Mouse (Mus musculus) intestine, postnatal 0 days (tissue): ENCODE data around the gene Ndufa13. TPM values are rescaled to one million over a fixed set of nuclear protein-coding genes. Genes with fewer than 3 reads are reported as not detected.

Experiments
- ATAC-seq: fragments of 200-750 bp; cut with Nextera tagmentation; 2 replicates; pipeline ENCODE4 v1.8.0; 2017; ENCODE audit warnings: mild to moderate bottlenecking, moderate TSS enrichment, moderate library complexity
- H3K27ac ChIP-seq: fragments of 300-500 bp; sonication (generic); 2 replicates; pipeline ENCODE4 v1.5.1; 2014; ENCODE audit warnings: mild to moderate bottlenecking, low read depth, low read length, moderate library complexity
- H3K27me3 ChIP-seq: fragments of 300-500 bp; sonication (generic); replicated peaks from 2 replicates; pipeline ENCODE4 v1.6.1; 2014; ENCODE audit warnings: low read length, mixed read lengths; ENCODE audit not compliant: control insufficient read depth, insufficient read depth
- H3K36me3 ChIP-seq: fragments of 300-500 bp; sonication (generic); 2 replicates; pipeline ENCODE4 v1.6.1; 2014; ENCODE audit warnings: mild to moderate bottlenecking, moderate library complexity; ENCODE audit not compliant: control insufficient read depth, insufficient read depth
- H3K4me1 ChIP-seq: fragments of 300-500 bp; sonication (generic); replicated peaks from 2 replicates; pipeline ENCODE4 v1.6.1; 2014; ENCODE audit warnings: antibody characterized with exemption, low read length, mixed read lengths; ENCODE audit not compliant: control insufficient read depth, insufficient read depth
- H3K4me2 ChIP-seq: fragments of 300-500 bp; sonication (generic); replicated peaks from 2 replicates; pipeline ENCODE4 v1.6.1; 2014; ENCODE audit warnings: low read depth, mild to moderate bottlenecking, moderate library complexity
- H3K4me3 ChIP-seq: fragments of 300-500 bp; sonication (generic); 2 replicates; pipeline ENCODE4 v1.5.1; 2014; ENCODE audit warnings: low read depth, low read length
- H3K9ac ChIP-seq: fragments of 300-500 bp; sonication (generic); 2 replicates; pipeline ENCODE4 v1.6.1; 2014; ENCODE audit warnings: mild to moderate bottlenecking, low read depth, low read length
- H3K9me3 ChIP-seq: fragments of 300-500 bp; sonication (generic); 2 replicates; pipeline ENCODE4 v1.6.1; 2016; ENCODE audit warnings: mixed run types; ENCODE audit not compliant: control insufficient read depth
- CTCF ChIP-seq: sonication (generic); IDR thresholded peaks from 2 replicates; pipeline ENCODE4 v1.5.1; 2016; ENCODE audit warnings: low read depth, mild to moderate bottlenecking, control low read depth, antibody characterized with exemption, moderate library complexity
- WGBS: fragments of 180-500 bp; shearing (Covaris S2); extraction: QIAGEN DNeasy Blood & Tissue Kit; methylation state at CpG from one replicate; pipeline ENCODE4 v1.1.7; 2014; 5-methylcytosine and 5-hydroxymethylcytosine counted together
- polyA plus RNA-seq: library from polyadenylated mRNA; unstranded; fragments of >200 nt; fragmentation: Nextera tagmentation; extraction: Ambion mirVana; gene quantifications from 2 replicates; pipeline ENCODE4 v1.2.1, GENCODE M21; 2015

The Ndufa13 gene
- polyA plus RNA-seq, 1 experiment from 2014 or later = 310 TPM

GRCm38 (mm10) chr8:69894836-69895332, 7.5 kb downstream of the Ndufa13 start:
- peaks cover 36% of the 10 kb centered on the region; the same call in 1 of the 2 replicates for H3K36me3 ChIP-seq
- H3K27me3 ChIP-seq = peaks cover 8% of the 10 kb centered on the region
- no peak overlapping the region for H3K4me3 ChIP-seq
- 70% methylated on average over 6 of the region's 6 CpGs for WGBS
- no peak overlapping the region for H3K27ac ChIP-seq
- no peak overlapping the region for H3K9ac ChIP-seq
- no peak for ATAC-seq
- TF ChIP-seq CTCF = no peak
- no peaks in the 10 kb centered on the region for H3K9me3 ChIP-seq
- no peak overlapping the region for H3K4me2 ChIP-seq
- H3K4me1 ChIP-seq = peaks cover 2% of the 10 kb centered on the region; the same call in 1 of the 2 replicates

GRCm38 (mm10) chr8:69893863-69894262, 8.5 kb downstream of the Ndufa13 start:
- TF ChIP-seq CTCF = peak; percentile 77
- no peak overlapping the region for H3K27ac ChIP-seq
- ATAC-seq = peak; percentile 29; the same call in 1 of the 2 replicates
- no peak overlapping the region for H3K4me2 ChIP-seq
- H3K27me3 ChIP-seq = peaks cover 18% of the 10 kb centered on the region
- H3K36me3 ChIP-seq = peaks cover 36% of the 10 kb centered on the region; the same call in 1 of the 2 replicates
- no peak overlapping the region for H3K4me3 ChIP-seq
- no peak overlapping the region for H3K9ac ChIP-seq
- H3K9me3 ChIP-seq = no peaks in the 10 kb centered on the region
- WGBS = 50% methylated on average over 17 of the region's 17 CpGs
- H3K4me1 ChIP-seq = peaks cover 2% of the 10 kb centered on the region; the same call in 1 of the 2 replicates

GRCm38 (mm10) chr8:69890813-69891241, 11.5 kb downstream of the Ndufa13 start:
- H3K36me3 ChIP-seq = peaks cover 31% of the 10 kb centered on the region; the same call in 1 of the 2 replicates
- WGBS = 52% methylated on average over 19 of the region's 19 CpGs
- TF ChIP-seq CTCF = peak; percentile 84
- no peak overlapping the region for H3K9ac ChIP-seq
- peaks cover 4% of the 10 kb centered on the region; the same call in 1 of the 2 replicates for H3K4me1 ChIP-seq
- no peak overlapping the region for H3K4me2 ChIP-seq
- peaks cover 48% of the 10 kb centered on the region for H3K27me3 ChIP-seq
- H3K9me3 ChIP-seq = no peaks in the 10 kb centered on the region
- ATAC-seq = no peak
- no peak overlapping the region for H3K4me3 ChIP-seq
- H3K27ac ChIP-seq = no peak overlapping the region

- TF ChIP-seq CTCF = no peak
- no peak overlapping the region for H3K27ac ChIP-seq
- 2% methylated on average over 32 of the region's 32 CpGs for WGBS
- H3K9me3 ChIP-seq = no peaks in the 10 kb centered on the region
- peaks cover 68% of the 10 kb centered on the region for H3K27me3 ChIP-seq
- peaks cover 19% of the 10 kb centered on the region; the same call in 1 of the 2 replicates for H3K36me3 ChIP-seq
- H3K4me2 ChIP-seq = peak overlapping the region; percentile 51
- H3K9ac ChIP-seq = no peak overlapping the region
- no peak for ATAC-seq
- peaks cover 4% of the 10 kb centered on the region; the same call in 1 of the 2 replicates for H3K4me1 ChIP-seq
- H3K4me3 ChIP-seq = peak overlapping the region; percentile 32
Observed at GRCm38 (mm10) chr8:69888902-69889301, 13.5 kb downstream of the Ndufa13 start.

GRCm38 (mm10) chr8:69888244-69888866, 14.0 kb downstream of the Ndufa13 start:
- no peak overlapping the region for H3K9ac ChIP-seq
- H3K4me3 ChIP-seq = peak overlapping the region; percentile 32
- whole genome bisulfite sequencing = 9% methylated on average over 24 of the region's 24 CpGs
- H3K27ac ChIP-seq = no peak overlapping the region
- peaks cover 73% of the 10 kb centered on the region for H3K27me3 ChIP-seq
- H3K4me1 ChIP-seq = peaks cover 4% of the 10 kb centered on the region; the same call in 1 of the 2 replicates
- H3K9me3 ChIP-seq = no peaks in the 10 kb centered on the region
- H3K36me3 ChIP-seq = peaks cover 13% of the 10 kb centered on the region; the same call in 1 of the 2 replicates
- ATAC-seq = no peak
- TF ChIP-seq CTCF = no peak
- H3K4me2 ChIP-seq = peak overlapping the region; percentile 51

GRCm38 (mm10) chr8:69887289-69888243, 14.8 kb downstream of the Ndufa13 start, which contains the start of gene Cilp2:
Cilp2 (minus strand) TSS chr8:69887687.
- Histone ChIP-seq H3K9ac (no peak within 1 kb of the TSS), H3K9me3 (no peaks in the 10 kb centered on the region), H3K4me1 (peaks cover 4% of the 10 kb centered on the region; the same call in 1 of the 2 replicates), H3K4me3 (peak within 1 kb of the TSS; percentile 32), H3K4me2 (peak within 1 kb of the TSS; percentile 51), H3K27me3 (peaks cover 81% of the 10 kb centered on the region), H3K27ac (no peak within 1 kb of the TSS), H3K36me3 (peaks cover 6% of the 10 kb centered on the region; the same call in 1 of the 2 replicates)
- under 1% methylated on average over 60 of the region's 60 CpGs for WGBS
- no peak for TF ChIP-seq CTCF
- ATAC-seq = 0 out of 2 replicates have a peak, but pooled peaks have one; percentile 1
